Mouse (Mus musculus) cerebellum, adult 2 months (tissue): ENCODE measurements at regions not wholly inside any gene's neighbourhood (a gene's known extent, or its start where the extent isn't known, plus 50 kb on each side); places are given as distances from the start of the nearest gene placed in this dataset.

Experiments
- CTCF ChIP-seq: fragments of 200-500 bp; IDR thresholded peaks from 2 replicates; pipeline ENCODE4 v1.5.1; 2011; ENCODE audit warnings: low read depth, mild to moderate bottlenecking, control low read depth, low read length, moderate library complexity, borderline replicate concordance; ENCODE audit not compliant: insufficient read depth
- POLR2A ChIP-seq: fragments of 200-500 bp; IDR thresholded peaks from 2 replicates; pipeline ENCODE4 v1.6.1; 2011; ENCODE audit warnings: low read length, control low read depth, borderline replicate concordance; ENCODE audit not compliant: insufficient read depth

DNA sequence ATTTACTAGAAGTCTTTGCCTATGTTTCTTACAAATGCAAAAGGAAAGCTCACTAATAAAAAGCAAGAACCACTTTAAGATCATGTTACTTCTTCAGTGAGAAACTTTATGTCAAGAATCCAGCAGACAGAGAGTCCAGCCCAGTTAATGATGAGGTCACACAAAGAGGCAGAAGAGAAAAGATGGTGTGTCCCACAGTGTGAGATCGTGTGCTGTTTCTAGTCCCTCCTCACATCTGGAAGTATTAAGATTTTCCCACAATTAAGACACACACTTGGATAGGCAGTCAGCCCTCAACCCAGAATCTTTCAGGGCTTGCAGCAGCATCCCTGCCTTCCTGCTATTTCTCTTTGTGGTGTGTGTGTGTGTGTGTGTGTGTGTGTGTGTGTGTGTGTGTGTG is 118.7 kb upstream of the Spin1 start:
- no peak for TF ChIP-seq CTCF
- no peak for TF ChIP-seq POLR2A
